12 mouse cellular contexts compared by ENCODE assay signal in genomic region chr1:87684071-87684470, GRCm38 (mm10).
"Had no signal": no experiment of that assay in that cellular context is flagged by ENCODE, and none has a peak within 500 bp of the region (broad histone marks: within the 10 kb centered on the region; RNA-seq: fewer than 3 reads in every experiment).

No protein-coding gene starts in this region.

- DNase-seq: right cerebral cortex, postnatal 4 days; spleen, adult 18-20 months; thymus, adult 18-20 months; thymus, adult 2 months; thymus, postnatal 14 days; thymus, postnatal 25 days; thymus, postnatal 36 days; thymus, postnatal 4 days had no signal

- H3K27me3 ChIP-seq: neural tube, embryonic 13.5 days; neural tube, embryonic 15.5 days; stomach, embryonic 15.5 days had no signal

- H3K27ac ChIP-seq: neural tube, embryonic 13.5 days; neural tube, embryonic 15.5 days; stomach, embryonic 15.5 days; stomach, postnatal 0 days had no signal

- H3K36me3 ChIP-seq: neural tube, embryonic 13.5 days; neural tube, embryonic 15.5 days; stomach, embryonic 15.5 days had no signal

- H3K4me1 ChIP-seq: neural tube, embryonic 13.5 days; stomach, embryonic 15.5 days had no signal

- H3K9me3 ChIP-seq: neural tube, embryonic 13.5 days; neural tube, embryonic 15.5 days; stomach, embryonic 15.5 days had no signal

- H3K4me3 ChIP-seq: neural tube, embryonic 13.5 days; neural tube, embryonic 15.5 days; stomach, embryonic 15.5 days had no signal
